Mouse (Mus musculus) thymus, postnatal 14 days (tissue): ENCODE results near the gene Dclk2.

Source experiments
- DNase-seq: peaks from one replicate; pipeline ENCODE4 v3.0.0; 2021

Gene Dclk2

GRCm38 (mm10) chr3:86842461-86842860 lies 78.2 kb downstream of the Dclk2 start:
- DNase-seq: no peak

- no peak for DNase-seq
Observed at GRCm38 (mm10) chr3:86839606-86840005, 81.0 kb downstream of the Dclk2 start.

DNA sequence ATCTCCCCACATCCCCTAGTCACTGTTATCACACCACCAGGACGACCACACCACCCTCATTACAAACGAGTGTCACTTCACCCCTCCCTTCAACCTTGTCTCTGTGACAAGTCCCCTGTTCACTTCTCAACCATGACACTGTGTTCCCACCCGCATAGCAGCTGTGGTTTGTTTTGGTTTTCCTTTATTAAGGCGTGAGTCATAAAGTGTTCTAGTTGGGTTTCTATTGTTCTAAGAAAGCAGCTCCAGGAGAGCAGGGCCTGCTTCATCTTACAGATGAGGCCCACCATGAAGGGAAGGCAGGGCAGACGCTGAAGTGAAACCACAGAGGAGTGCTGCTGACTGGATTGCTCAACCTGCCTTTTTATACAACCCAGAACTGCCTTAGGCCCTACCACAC lies 83.3 kb downstream of the Dclk2 start:
- DNase-seq: no peak

DNA sequence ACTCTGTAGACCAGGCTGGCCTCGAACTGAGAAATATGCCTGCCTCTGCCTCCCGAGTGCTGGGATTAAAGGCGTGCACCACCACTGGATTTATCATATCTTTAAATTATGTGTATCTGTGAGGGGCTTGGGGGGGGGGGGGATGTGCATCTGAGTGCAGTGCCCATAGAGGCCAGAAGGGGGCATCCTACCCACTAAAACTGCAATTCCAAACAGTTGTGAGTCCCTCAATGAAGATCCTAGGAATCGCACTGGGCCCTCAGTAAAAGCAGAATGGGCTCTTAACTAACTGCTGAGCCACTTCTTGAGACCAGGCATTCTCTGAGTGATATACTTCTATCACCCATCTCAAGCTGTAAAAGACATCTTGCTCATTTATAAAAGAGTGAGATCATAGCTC lies 85.5 kb downstream of the Dclk2 start:
- peak; percentile 34 for DNase-seq

- peak; percentile 54 for DNase-seq
Observed at GRCm38 (mm10) chr3:86834341-86834740, 86.3 kb downstream of the Dclk2 start.

DNA sequence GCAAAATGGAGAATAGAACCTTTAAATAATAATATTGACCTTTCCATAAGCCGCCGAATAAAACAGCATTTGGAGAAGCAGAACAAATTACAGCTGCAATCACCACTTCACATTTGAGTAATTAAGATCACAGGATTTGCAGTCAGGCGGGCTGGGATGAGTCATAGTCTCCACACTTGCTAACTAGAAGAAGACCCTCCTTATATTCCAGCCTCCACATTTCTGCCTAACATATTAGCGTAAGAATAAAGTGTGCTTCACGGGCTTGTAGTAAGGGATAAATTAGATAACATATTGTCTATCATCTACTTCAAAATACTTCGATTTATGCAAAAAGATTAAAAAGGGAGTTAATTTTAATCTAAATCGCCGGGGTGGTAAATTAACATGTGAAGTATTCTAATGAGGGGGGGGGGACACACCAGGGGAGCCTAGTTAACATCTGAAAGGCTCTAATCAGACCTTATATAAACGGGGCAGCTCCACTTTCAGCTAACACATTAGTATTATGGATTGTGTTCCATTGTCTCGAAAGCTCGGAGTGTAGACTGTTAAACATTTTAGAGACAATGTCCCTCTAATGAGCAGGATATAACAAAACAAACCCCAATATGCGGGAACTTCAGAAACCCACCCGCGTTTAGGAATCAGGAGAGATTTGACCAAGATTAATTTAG lies 87.9 kb downstream of the Dclk2 start:
- DNase-seq: no peak

DNA sequence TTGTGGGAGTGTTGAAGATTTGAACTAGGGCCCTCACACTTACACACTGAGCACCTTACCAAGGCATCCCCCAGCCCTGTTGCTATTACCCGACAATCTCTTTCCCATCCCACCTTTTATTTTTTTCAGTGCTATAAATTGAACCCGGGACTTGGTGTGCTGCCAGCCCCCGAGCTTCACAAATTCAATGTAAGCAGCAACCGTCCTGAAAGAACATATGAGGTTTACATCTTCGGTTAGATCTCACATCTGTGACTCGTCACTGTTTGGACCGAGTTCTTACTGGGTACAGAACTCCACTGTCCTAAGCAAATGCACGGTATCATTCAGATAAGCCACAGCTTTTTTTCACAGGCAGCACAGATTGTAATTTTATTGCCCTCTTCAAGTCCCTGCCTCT lies 88.5 kb downstream of the Dclk2 start:
- no peak for DNase-seq

GRCm38 (mm10) chr3:86827506-86827905 lies 93.1 kb downstream of the Dclk2 start:
- no peak for DNase-seq

GRCm38 (mm10) chr3:86821383-86821782 lies 99.3 kb downstream of the Dclk2 start:
- no peak for DNase-seq

DNA sequence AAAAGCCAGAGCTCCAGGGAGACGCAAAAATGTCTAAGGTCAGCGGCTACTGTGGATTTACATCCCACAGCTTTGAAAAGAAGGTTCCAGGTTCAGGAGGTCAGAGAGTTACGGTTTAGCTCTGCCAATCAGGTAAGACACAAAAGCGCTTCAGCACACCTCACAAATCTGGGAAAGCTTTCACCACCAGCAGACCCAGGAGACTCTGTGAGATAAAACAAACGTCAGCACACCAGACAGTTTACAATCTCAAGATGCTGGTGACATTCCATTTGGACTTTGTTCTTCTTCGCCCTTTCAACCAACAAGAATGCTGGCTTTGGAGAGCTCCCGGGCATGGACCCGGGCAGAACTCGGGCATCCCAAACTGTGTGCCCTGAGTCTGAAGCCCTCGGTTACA lies 100.3 kb downstream of the Dclk2 start:
- DNase-seq: no peak

DNA sequence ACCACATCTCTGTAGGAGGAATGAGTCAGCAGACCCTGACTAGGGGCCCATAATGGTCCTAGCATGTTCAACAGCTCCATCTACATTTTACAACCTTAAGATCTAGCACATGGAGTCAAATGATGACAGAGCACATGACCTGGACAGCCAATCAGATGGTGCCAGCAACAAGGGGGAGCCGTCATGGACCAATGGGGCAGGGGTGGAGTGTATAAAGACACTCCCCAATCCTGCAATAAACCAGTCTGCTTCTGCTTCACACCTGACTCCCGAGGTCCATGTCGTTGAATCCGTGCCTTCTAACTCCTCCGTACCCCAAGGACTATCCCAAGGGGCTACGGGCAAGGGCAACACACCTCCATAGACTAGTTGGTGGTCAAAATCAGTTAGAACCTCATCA lies 101.3 kb downstream of the Dclk2 start:
- no peak for DNase-seq

- DNase-seq: no peak
Observed at GRCm38 (mm10) chr3:86818001-86818585, 102.6 kb downstream of the Dclk2 start.

- peak; percentile 87 for DNase-seq
Observed at GRCm38 (mm10) chr3:86812689-86813088, 108.0 kb downstream of the Dclk2 start.

DNA sequence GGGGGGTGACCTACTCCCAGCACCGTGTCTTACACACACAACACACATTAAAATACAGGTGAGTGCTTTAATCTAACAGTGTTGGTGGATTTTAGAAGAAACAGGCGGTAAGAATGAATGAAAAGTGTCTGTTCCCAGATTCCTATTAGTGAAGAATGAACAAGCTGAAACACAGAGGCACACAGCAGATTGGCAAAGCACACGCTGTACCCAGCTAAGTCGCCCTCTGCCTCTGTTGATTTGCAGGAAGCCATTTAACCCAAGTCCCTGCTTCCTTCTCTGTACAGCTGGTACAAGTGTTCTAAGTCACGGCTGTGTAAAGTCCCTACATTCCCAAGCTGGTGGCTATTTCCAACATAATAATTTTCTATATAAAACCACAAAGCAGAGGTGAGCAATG lies 109.7 kb downstream of the Dclk2 start:
- DNase-seq: no peak

DNA sequence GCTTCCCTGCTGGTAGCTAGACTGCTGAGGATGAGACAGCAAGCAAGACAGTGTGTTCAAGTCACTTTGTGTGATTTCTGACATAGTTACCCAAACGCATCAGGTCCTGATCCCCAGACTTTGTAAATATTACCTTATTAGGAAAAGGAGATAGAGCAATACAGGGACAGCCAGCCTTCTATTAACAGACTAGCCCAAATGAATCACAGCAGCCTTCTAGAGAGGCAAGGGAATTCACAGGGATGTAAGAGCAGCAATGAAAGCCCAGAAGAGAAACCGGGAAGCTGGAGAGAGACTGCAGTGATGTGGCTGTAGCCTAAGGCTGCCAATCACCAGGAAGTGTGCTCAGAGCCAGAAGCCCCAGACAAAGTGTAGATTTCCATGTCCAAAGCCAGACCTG lies 111.0 kb downstream of the Dclk2 start:
- DNase-seq: no peak

GRCm38 (mm10) chr3:86809199-86809598 lies 111.5 kb downstream of the Dclk2 start:
- no peak for DNase-seq

DNA sequence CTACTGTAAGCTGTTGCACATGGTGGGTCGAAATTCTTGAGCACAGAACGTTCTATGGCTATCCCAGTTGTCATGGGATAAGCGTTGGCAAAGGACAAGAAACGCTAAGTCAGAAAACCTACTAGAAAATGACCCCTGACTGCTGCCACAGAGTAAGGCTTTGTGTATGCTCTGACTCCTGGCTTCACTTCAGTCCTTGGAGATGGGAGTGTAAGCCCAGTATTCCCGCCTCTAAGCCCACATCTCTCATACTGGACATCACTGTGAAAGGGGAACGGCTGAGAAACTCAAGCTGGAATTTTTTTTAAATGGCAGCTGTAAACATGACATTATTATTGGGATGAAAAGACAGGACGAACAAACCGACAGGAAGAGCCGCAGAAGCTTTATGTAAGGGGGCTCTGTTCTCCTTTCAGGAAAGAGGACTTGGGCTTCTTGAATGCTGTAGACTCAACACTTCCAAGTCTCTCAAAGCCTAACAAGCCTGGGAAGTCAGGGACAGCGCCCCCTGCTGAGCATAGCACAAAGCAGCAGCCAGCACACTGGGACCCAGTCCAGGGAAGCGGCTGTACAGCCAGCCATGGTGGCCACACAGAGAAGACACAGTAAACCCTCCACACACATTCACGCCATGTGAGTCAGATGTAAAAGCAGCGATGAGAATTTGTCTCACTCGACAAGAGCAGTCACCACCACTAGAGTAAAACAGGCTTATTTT lies 112.7 kb downstream of the Dclk2 start:
- DNase-seq: peak; percentile 44

GRCm38 (mm10) chr3:86806834-86807233 lies 113.8 kb downstream of the Dclk2 start:
- no peak for DNase-seq

DNA sequence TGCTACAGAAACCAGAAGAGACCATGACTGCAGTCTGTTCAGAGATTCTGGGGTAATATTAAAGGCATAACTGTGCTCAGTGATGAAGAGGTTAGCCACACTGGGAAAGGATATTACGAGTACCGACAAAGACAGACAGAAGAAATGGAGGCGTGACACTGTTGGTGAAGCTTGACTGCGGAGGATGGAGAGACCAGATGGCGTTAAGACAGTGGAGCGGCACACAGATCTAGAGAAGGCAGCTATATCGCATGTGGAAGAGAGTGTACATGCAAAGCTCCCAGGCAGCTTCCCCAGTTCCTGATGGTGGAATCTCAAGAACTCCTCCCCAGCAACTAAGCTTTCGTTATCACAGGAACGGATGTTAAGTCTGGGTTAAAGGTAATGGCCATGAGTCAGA lies 116.4 kb downstream of the Dclk2 start:
- no peak for DNase-seq

DNA sequence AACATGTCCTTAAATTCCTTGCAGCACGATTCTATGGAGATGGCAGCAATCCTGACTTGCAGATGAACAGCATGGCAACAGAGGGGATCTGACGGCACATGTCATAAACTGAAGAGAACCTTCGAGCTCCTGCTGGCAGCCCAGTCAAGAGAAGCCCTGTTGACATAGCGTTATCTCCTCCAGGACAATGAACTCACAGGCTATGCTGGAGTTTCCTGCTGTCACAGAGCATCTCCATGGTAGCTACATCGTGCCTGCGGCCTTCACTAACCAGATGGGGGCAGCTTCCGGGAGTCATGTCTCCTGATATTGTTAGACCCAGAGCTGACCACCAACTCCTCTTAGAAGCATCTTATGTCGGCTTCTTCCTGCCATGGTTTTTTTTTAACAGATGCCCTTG lies 117.8 kb downstream of the Dclk2 start:
- no peak for DNase-seq

DNA sequence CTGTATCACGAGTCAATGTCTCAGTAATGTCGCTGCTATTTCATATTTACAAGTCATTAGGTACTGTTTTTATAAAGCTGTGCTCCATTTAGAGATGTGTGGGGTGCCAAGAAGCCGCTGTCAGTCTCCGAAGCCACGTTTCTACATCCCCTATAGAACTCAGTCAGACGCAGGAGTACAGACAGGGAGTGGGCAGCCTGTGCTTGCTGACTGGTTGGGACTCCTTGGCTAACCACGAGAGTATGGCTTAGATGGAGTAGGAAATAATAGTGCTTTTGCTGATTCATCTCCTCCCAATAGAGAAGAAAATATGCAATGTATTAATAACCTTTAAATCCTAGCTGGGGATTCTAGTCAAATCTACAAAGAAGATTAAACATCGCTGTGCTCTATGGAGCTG lies 119.8 kb downstream of the Dclk2 start:
- no peak for DNase-seq

DNA sequence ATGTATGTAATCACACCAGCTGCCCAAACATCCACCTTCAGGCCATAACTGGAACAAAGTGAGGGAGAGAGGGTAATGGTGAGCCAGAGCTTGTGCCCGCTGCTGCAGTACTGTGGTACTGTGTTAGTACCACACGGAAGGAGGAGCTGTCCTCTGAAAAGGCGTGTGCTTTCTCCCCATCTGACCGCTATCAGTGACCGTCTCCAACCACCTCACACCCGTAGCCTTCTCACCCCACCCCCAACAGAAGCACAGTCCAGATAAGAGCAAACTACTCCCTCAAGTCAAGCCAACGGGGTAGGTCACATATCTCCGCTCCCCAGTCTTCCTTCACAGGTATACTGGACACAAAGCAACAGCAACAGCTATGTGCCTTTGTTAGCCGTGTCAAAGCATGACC lies 121.6 kb downstream of the Dclk2 start:
- DNase-seq: no peak

DNA sequence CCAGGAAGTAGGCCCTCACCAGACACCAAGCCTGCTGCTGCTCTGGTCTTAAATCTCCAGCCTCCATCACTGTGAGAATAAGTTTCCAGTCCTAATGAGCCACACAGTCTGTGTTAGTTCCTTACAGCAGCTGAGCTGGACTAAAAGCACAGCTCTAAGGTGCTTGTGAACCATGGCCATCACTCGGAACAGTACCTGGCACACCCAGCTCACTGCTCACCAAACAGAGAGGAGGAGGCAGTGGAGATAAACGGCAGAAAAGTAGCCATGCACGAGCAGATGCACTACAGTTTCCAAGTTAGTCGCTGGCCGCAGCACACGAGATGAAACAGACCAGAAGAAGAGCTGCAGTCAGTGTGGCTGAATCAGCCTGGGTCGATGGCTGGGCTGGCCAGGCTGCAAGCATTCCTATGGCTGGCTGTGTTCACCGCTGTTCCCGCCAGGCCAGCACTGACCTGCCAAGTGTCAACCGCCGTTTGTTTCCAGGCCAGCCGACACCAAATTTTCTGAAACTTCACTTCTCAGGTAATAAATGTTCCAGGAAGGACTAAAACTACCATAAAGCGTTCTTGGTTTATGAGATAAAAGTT lies 122.7 kb downstream of the Dclk2 start:
- DNase-seq: no peak

GRCm38 (mm10) chr3:86796716-86797115 lies 123.9 kb downstream of the Dclk2 start:
- peak; percentile 25 for DNase-seq
